Mouse (Mus musculus) telencephalon, adult 2 months (tissue): Measurements from ENCODE around the gene Psmd5.
"Not testable (repeated sequence)": the region's sequence is repeated elsewhere in the genome, so short reads cannot be mapped to it uniquely, and the experiment has no call there.

ENCODE experiments used
- DNase-seq: peaks from one replicate; pipeline ENCODE4 v3.0.0-alpha.2; 2011; ENCODE audit warnings: low read depth, low spot score

Psmd5 gene

DNA sequence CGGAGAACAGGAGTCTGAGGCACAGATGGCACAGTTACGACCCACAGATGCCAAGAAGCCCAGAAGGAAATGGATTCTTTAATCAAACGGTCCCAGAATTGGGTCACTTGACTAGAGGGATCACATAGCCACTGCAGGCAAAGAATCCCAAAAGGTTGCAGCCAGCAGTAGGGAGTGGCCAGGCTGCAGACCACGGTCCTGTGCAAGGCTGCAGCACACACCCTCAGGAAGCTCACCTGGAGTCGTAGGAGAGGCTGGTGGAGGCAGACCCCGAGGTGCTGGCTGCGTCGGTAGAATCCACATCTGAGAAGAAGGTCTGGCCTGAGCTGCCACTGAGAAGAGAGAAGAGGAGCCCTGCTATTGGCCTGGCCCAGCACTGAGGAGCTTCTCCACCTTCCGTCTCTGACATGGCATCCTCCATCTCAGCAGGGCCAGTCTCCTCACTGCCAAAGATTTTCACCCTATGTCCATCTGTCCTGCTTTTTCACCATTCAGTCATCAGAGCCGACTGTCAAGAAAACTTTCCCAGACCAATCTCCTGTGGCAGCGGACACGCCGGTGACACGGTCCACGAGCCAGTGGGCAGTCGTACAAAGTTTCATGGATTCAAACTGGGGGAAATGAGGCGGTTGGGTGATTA lies 22.2 kb upstream of the Psmd5 start:
- no peak for DNase-seq

DNA sequence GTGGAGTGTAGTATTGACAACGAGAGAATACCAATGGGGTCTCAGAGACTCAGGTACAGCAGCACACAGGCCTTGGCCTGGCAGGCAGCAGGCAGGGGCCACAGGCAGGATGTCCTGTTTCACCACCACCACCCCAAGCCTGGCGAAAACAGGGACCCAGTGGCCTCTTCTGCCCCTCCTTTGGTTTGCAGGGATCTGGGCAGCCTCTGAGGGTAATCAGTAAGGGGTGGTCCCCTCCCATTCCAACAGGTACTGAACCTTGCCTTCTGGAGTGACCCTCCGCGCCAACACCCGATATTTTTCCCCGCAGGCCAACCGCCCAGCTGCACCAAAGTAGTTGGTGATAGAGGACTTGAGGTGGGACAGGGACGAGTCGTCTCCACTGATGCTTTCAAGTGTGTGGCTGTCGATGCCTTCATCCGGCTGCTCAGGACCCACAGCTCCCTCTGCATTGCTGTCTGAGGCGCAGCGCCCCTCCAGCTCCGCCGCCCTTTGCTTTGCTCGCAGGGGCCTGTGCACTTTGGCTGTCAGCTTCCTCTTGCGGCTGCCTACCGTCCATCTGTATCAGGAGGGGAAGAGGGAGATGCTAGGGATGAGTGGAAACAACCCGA lies 20.8 kb upstream of the Psmd5 start:
- DNase-seq, result no peak

DNA sequence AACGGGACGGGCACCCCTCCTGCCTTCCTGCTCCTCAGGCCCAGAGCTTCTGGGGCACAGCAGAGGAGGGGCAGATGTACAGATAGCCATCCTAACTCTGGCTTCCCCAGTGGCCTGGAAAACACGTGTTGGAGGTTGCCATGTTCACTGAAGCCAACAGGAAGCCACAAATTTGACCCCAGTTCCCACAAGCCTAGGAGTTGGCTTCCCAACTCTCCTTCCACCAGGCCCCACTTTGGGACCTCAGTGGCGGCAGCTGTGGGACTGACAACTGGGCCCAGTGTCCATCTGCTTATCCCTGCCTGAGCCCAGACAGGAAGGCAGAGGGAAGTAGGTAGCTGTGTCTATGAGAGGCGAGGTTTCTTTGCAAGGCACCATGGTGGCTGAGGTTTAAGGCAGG lies 19.2 kb upstream of the Psmd5 start:
- DNase-seq, result no peak

DNA sequence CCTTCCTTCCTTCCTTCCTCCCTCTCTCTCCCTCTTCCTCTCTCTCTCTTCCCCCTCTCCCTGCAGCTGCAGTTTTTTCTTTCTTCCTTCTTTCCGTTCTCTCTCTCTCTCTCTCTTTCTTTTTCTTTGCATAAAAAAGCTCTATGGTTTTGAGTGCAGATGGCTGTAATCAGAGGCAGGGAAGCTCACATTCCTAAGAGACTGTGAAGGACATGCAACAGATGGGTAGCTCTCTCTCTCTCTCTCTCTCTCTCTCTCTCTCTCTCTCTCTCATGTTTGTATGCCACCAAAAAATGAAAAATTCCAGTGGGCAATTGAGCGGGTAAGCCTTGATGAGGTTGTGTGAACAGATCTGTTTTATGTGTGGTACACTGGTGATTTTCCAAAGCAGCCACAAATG lies 9.4 kb upstream of the Psmd5 start:
- DNase-seq, result no peak

DNA sequence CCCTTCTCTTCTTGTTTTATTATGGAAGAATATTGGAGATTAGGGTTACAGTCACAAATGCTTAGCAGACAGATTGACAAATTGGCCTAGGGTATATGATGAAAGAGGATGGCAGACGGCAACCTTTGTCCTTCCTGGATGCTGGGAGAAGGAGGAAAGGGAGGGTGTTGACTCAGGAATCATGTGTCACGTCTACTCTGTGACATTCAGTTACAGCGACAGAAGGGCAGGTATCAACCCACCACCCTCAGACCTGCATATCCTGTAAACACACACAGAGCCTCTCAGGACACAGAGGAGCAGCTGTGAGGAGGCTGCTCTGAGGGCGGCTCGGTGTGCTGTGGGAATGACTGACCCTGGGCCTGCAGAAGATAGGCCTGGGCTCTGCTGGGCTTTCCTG lies 8.4 kb upstream of the Psmd5 start:
- DNase-seq, result no peak

DNA sequence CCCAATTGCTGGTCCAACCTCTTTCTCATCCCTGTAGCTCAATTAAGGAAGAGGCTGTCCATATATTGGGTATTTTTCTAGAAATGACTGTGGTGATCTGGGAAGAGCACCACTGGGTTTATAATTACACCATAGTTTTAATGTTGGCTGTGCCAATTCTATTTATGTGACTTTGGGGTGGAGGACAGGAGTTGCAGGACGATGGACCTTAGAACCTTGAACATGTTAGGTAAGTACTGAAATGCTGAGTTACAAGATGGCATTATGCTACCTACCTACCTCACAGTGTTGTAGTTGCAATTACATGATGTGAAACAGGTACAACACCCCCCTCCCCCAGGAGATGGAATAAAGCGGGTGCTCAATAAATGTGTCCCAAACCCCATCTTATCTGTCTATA lies 8.0 kb upstream of the Psmd5 start:
- DNase-seq, result no peak

DNA sequence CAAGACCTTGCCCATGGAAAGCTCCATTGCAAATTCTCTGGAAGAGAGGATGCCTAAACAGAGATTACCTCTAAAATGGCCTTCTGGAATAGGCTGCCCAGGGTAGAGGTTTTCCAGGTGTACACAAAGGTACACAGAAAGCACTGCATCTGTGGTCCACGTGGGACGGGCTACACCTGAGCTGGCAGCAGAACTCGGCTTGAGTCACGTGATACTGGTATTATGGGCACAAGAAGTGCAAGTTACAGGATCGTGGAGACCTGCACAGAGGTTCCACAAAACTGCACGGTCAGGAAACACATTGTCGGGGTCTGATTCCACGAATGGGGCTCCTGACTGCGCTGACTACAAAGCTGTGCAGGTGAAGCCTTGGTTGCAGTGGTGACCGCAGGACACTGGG lies 5.3 kb upstream of the Psmd5 start:
- DNase-seq, result no peak

DNA sequence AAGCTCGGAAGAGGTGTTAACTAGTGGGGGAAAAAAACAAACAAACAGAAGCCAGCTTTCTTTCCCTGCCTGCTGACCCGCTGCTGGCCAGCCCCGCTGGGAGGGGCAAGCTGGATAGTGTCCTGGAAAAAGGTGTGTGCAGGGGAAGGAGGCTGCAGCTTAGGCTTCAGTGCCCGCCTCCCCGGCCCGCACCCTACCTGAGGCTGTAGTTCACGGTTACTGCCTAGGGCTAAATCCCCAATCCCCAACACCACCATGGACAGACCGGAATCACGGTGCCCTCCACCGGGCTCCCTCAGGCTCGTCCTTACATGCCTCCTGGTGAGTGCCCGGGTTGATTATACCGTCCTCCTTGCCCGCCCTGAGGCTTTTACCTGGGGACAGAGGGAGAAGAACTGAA lies 497 bp downstream of the Psmd5 start, which contains the start of gene Cutal:
TSS of gene Cutal (plus strand) at position 126 of the 400 bp plus-strand sequence.
- DNase-seq, result no peak

DNA sequence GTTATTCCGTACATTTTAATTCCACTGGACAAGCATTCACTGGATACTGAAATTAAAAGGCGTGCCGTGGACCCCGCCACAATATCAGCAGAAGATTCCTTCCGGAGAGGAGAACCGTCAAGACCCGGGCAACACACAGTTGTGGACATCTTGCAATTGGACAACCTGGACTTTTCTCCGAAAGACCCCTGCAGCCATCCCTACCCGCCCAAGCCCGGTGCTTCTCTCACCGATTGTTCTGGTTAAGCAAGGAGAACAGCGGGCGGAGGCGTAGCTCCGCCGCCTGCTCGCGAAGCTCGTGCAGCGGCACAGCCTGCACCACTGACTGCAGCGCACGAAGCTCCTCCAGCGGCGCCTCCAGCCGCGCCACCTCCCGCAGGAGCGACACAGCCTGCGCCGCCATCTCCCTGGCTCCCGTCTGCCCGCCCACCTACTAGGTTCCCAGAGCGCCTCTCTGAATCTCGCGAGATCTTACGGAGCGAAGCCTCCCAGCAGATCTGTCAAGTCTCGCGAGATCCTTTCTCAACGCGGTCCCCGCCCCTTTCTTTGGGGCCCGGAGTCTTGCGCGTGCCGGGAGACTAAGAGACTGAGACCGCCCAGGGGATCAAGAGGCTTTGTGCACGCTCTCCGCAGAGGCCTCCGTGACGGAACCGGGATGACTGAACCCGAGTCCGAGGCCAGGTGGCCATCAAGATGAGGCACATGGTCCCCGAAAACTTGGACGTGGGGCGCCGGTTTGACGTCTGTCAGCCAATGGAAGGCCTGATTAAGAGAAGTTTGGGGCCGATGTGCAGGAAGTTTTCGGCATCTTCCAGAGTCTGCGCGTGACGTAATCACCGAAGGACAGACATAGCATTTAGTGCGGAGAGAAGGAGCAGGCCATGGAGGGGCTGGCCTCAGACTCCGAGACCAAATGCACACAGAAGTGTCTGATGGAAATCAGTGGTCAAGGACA lies 4.0 kb downstream of the Psmd5 start:
- DNase-seq, result peak; percentile 98

GRCm38 (mm10) chr2:34869680-34870079 lies 5.1 kb downstream of the Psmd5 start:
- no peak for DNase-seq

DNA sequence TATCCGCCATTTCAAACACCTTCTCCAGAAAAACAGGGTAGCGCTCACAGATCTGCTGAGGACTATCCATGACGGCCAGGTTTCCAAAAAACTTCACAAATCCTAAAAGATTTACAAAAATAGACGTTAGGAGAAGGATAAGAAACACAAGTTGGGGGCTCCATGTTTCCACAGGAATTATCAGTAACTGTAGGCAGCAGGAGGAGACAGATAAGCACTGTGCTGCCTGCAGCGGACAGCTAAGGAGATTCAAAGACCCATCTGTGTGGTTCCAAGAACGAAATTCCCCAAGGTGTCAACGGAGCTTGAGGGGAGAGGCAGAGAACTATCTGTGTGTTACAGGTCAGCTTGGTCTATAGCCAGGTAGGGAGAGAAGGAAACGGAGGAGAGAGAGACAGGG lies 17.0 kb downstream of the Psmd5 start:
- no peak for DNase-seq

DNA sequence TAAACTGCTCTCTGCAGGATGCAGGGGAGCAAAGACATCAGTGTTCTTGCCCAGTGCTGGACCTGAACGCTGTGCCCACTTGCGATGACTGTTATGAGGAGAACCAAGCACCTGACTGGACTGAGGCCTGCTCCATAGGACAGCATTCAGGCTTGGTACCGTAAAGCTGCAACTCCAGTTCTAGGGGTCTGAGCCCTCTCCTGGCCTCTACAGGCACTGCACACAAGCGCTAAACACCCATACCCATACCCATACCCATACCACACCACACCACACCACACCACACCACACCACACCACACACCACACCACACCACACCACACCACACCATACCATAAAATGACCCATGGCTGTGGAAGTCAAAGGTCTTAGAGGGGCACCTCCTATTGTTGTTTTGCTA lies 19.5 kb downstream of the Psmd5 start:
- no peak for DNase-seq

DNA sequence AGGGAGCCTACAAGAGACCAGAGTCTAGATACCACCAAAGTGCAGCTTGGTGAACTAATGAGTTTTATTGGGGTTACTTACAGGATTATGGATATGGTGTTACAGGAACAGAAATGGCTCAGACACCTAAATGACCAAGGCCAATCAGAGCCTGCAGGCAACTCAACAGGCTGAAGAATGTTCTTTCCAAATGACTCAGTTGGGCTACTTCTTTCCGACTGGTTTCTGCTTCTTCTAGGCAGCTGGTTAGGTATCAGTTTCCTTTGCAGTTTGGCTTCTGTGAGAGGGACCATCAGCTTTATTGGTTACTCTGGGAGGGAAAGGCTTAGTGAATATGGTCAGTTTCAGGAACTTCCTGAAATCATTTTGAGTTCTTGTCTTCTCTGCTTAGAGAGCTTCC lies 27.1 kb downstream of the Psmd5 start:
- no peak for DNase-seq

DNA sequence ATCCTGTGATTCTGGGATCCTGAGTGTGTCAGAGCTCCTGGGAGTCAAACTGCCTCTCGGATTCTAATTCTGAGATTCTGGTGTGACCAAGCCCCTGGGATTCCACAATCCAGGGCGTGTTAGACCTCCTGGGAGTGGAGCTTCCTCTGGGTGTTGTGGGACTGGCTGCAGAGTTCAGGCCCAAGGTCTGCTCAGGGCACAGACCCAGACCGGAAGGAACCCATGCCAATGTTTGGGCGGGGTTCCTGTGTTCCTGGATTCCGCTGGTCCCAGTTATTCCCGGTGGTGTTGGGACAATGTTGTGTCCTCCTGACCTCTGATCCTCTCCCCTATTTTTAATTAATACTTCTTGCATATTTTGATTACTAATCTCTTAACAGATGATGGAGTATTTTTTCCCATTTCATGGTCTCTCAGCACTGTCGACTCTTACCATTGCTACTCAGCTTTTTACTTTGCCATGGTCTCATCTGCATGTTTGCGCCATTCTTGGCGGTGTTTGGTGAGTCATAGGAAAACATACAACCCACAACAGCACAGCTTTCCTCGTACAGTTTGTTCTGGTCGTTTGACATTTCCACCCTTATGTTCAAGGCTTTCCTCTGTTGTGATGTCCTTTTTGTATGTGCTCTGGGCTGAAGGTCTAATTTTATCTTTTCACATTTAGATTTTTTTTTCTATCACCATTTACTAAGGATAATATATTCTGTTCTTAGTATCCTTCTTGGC lies 31.4 kb downstream of the Psmd5 start:
- DNase-seq, result peak; percentile 17

GRCm38 (mm10) chr2:34841706-34842105 lies 33.1 kb downstream of the Psmd5 start:
- peak; percentile 82 for DNase-seq

DNA sequence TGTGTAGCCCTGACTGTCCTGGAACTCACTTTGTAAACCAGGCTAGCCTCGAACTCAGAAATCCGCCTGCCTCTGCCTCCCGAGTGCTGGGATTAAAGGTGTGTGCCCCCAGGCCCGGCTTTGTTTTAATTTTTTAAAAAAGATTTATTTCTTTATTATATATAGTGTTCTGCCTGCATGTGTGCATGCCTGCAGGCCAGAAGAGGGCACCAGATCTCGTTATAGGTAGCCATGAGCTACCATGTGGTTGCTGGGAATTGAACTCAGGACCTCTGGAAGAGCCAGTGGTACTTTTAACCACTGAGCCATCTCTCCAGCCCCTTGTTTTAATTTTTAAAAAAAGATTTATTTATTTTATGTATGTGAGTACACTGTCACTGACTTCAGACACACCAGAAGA lies 34.6 kb downstream of the Psmd5 start:
- DNase-seq, result not testable (repeated sequence)

DNA sequence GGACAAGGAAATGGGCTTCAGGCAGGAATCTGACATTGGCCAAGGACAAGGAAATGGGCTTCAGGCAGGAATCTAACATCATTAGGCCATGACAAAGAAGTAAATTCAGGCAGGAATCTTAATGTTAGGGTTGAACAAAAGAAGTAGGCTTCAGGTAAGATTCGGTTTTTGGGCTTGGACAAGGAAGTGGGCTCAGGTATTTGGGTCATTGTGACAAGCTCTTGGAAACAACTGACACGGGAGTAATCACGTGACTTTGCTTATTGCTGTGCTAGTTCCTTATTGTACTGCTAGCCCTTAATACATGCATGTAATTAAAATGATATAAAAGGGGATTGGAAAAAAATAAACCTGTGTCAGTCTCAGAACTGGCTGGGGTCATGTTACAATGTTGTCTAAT lies 39.1 kb downstream of the Psmd5 start:
- no peak for DNase-seq

DNA sequence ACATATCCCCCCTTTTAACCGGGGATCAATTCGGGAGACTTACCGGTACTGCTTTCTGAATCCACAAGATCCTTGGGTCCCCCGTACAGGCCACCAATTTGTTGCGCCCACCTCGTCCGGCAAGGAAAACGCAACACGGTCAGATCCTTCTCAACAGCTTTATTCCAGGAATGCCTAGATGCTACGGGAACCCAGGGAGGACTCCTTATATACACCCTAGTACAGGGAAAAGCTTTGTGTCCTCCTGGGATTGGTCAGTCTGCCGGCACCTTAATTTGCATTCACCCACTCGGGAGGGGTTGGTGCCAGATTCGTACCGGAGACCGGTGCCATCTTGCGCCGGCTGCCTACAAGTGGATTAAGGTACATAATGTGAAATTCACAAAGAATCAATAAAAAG lies 41.1 kb downstream of the Psmd5 start:
- no peak for DNase-seq

GRCm38 (mm10) chr2:34832766-34833457 lies 41.9 kb downstream of the Psmd5 start, which contains the start of gene Gm34653:
Gm34653 (plus strand) TSS chr2:34833007.
- DNase-seq, result not testable (repeated sequence)

DNA sequence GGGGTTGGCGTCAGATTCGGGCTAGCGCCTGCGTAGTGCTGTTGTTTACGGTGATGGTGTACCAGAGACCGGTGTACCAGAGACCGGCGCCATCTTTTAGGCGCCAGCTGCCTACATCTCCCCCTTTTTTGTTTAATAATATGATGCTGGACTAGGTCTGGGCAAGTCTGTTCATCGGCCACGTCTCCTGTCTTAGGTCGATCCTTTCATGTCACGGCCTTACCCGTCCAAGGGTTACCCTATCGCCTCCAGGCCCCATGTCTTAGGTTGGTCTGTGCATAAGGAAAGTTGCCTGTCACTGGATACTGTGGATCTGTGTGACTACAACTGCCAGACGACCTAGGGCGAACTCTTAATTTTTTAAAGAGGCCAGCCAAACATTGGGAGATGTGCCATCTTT lies 44.7 kb downstream of the Psmd5 start:
- not testable (repeated sequence) for DNase-seq

- no peak for DNase-seq
Observed at GRCm38 (mm10) chr2:34828026-34828425, 46.7 kb downstream of the Psmd5 start.
